Mouse (Mus musculus) T-cell, adult 2 months (primary cell): Measurements from ENCODE around the gene Aldh3b1.
A peak's percentile ranks its signal among the peaks of the same experiment; 100 is the strongest.
"Not testable (repeated sequence)": the region's sequence is repeated elsewhere in the genome, so short reads cannot be mapped to it uniquely, and the experiment has no call there.

Experiments used
- DNase-seq: peaks from one replicate; pipeline ENCODE4 v3.0.0; 2022; ENCODE audit warnings: low spot score

Gene Aldh3b1

GRCm38 (mm10) chr19:3929211-3929941 is at the start of gene Aldh3b1:
TSS of gene Aldh3b1 (minus strand) at chr19:3929808.
- no peak for DNase-seq

- no peak for DNase-seq
These were observed 46.3 kb upstream of the Aldh3b1 start for GRCm38 (mm10) chr19:3975866-3976265.

- not testable (repeated sequence) for DNase-seq
These were observed 45.0 kb upstream of the Aldh3b1 start for GRCm38 (mm10) chr19:3974608-3975007.

GRCm38 (mm10) chr19:3972229-3972628 is 42.6 kb upstream of the Aldh3b1 start, which contains the start of gene Aldh3b2:
TSS of gene Aldh3b2 (plus strand) at chr19:3972328.
- DNase-seq = no peak

GRCm38 (mm10) chr19:3967258-3967657 is 37.6 kb upstream of the Aldh3b1 start:
- no peak for DNase-seq

- no peak for DNase-seq
These were observed 36.9 kb upstream of the Aldh3b1 start for GRCm38 (mm10) chr19:3966330-3967075.

- DNase-seq = no peak
These were observed 34.4 kb upstream of the Aldh3b1 start for GRCm38 (mm10) chr19:3964030-3964429.

GRCm38 (mm10) chr19:3962469-3962868 is 32.9 kb upstream of the Aldh3b1 start:
- no peak for DNase-seq

- not testable (repeated sequence) for DNase-seq
These were observed 32.2 kb upstream of the Aldh3b1 start for GRCm38 (mm10) chr19:3961805-3962204.

GRCm38 (mm10) chr19:3960211-3960610 is 30.6 kb upstream of the Aldh3b1 start:
- DNase-seq = no peak

- no peak for DNase-seq
These were observed 29.4 kb upstream of the Aldh3b1 start for GRCm38 (mm10) chr19:3959030-3959429.

- no peak for DNase-seq
These were observed 28.9 kb upstream of the Aldh3b1 start, which contains the start of gene Aldh3b3 for GRCm38 (mm10) chr19:3958470-3958869. TSS of gene Aldh3b3 (plus strand) at chr19:3958645.

- DNase-seq = not testable (repeated sequence)
These were observed 27.9 kb upstream of the Aldh3b1 start for GRCm38 (mm10) chr19:3957296-3958036.

- DNase-seq = no peak
These were observed 26.2 kb upstream of the Aldh3b1 start for GRCm38 (mm10) chr19:3955804-3956203.

GRCm38 (mm10) chr19:3955033-3955432 is 25.4 kb upstream of the Aldh3b1 start:
- DNase-seq = no peak

- DNase-seq = no peak
These were observed 22.5 kb upstream of the Aldh3b1 start for GRCm38 (mm10) chr19:3952099-3952498.

GRCm38 (mm10) chr19:3951461-3951860 is 21.9 kb upstream of the Aldh3b1 start:
- no peak for DNase-seq

GRCm38 (mm10) chr19:3950331-3950730 is 20.7 kb upstream of the Aldh3b1 start:
- DNase-seq = no peak

- DNase-seq = no peak
These were observed 18.9 kb upstream of the Aldh3b1 start for GRCm38 (mm10) chr19:3948546-3948945.

- DNase-seq = no peak
These were observed 18.2 kb upstream of the Aldh3b1 start for GRCm38 (mm10) chr19:3947813-3948212.

- DNase-seq = peak; percentile 59
These were observed 17.1 kb upstream of the Aldh3b1 start for GRCm38 (mm10) chr19:3946715-3947114.

- DNase-seq = peak; percentile 50
These were observed 16.4 kb upstream of the Aldh3b1 start for GRCm38 (mm10) chr19:3945872-3946564.
